Mouse (Mus musculus) thymus, adult 2 months (tissue): ENCODE data around the gene Ccnjl.

Experiments
- CTCF ChIP-seq: fragments of 200-500 bp; IDR thresholded peaks from 2 replicates; pipeline ENCODE4 v1.5.1; 2012; ENCODE audit warnings: mild to moderate bottlenecking, control low read depth, low read length, moderate library complexity, borderline replicate concordance; ENCODE audit not compliant: control insufficient read depth, poor library complexity, insufficient read depth; ENCODE audit errors: extremely low read depth
- POLR2A ChIP-seq: fragments of 200-500 bp; IDR thresholded peaks from 2 replicates; pipeline ENCODE4 v1.6.1; 2012; ENCODE audit warnings: mild to moderate bottlenecking, low read length, control low read depth, moderate library complexity; ENCODE audit not compliant: control insufficient read depth, poor library complexity, insufficient read depth; ENCODE audit errors: extremely low read depth

GRCm38 (mm10) chr11:43505188-43505587 lies 23.4 kb upstream of the Ccnjl start:
- TF ChIP-seq CTCF (no peak), POLR2A (no peak)
